ENCODE assay signal across 12 mouse cellular contexts in the genomic region with DNA sequence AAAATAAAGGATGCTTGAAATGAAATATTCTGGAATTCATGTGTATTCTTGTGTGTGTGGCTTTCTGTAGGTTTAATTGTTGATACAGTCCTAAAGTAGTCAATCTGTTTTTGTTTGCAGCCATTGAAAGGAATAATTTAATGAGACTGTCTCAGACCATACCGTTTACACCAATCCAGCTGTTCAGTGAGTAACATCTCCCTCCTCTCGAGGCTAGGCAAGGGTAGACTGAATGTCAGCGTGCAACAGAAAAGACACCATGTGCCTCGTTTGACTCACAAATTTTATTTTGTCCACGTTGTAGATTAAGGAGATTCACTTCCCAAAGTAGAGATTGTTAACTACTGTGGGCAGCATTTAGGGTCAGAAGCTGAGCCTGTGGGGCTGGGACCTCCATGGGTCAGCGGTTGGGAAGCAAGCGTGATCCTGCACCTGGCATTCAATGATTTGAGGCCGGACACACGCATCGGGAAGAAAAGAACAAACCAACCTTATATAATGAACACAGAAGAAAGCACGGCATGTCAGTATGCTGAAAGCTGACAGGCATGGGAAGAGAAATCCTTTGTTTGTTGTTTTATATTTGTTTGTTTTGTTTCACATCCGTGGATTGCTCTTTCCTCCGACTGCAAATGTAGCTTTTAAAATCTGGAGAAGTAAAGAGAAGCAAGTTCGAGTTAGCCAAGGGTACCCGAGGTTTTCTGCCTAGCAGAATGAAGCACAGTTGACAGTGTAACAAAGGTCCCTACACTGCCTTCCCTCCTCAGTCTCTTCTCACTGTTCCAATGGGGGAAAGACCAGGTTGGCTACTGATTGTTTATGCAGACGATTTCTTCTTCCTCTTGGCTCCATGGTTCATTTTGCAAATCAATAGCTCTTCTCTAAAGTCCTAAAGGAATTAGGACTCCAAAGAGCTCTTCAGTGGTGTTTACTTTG.
DNase-seq lines count a peak whose midpoint lies in the region; ATAC-seq and TF ChIP-seq lines count a peak whose summit lies in the region.
"Had no signal": no experiment of that assay in that cellular context is flagged by ENCODE, and none has a peak within 500 bp of the region (broad histone marks: within the 10 kb centered on the region; RNA-seq: fewer than 3 reads in every experiment).

No protein-coding gene starts in this region.

- H3K4me3 ChIP-seq in kidney, embryonic 15.5 days (replicated peaks) = no peak overlapping the region
- no peak overlapping the region for H3K4me3 ChIP-seq in forebrain, postnatal 0 days (ENCODE audit: low read depth, low read length)
- H3K4me3 ChIP-seq in midbrain, embryonic 13.5 days (replicated peaks) = peak overlapping the region; percentile 7; the same call in 1 of the 2 replicates
- no peak overlapping the region for H3K4me3 ChIP-seq in intestine, embryonic 16.5 days (ENCODE audit: low read length)

- H3K9me3 ChIP-seq in kidney, embryonic 15.5 days (replicated peaks) = no peaks in the 10 kb centered on the region
- H3K9me3 ChIP-seq in forebrain, postnatal 0 days (ENCODE audit: low read length) = no peaks in the 10 kb centered on the region
- no peaks in the 10 kb centered on the region for H3K9me3 ChIP-seq in midbrain, embryonic 13.5 days
- H3K9me3 ChIP-seq in intestine, embryonic 16.5 days (ENCODE audit: control insufficient read depth, low read length) = no peaks in the 10 kb centered on the region
- H3K9me3 ChIP-seq: G1E had no signal

- no peaks in the 10 kb centered on the region for H3K27me3 ChIP-seq in kidney, embryonic 15.5 days
- H3K27me3 ChIP-seq in forebrain, postnatal 0 days (ENCODE audit: insufficient read depth, low read length) = no peaks in the 10 kb centered on the region
- H3K27me3 ChIP-seq in midbrain, embryonic 13.5 days = no peaks in the 10 kb centered on the region
- no peaks in the 10 kb centered on the region for H3K27me3 ChIP-seq in intestine, embryonic 16.5 days (replicated peaks; ENCODE audit: control insufficient read depth, insufficient read depth, low read length)

- DNase-seq in kidney, adult 9 months = no peak
- peak; percentile 34 for DNase-seq in forebrain, postnatal 0 days
- peak; percentile 94 for DNase-seq in retina, postnatal 1 day
- DNase-seq in adrenal gland, postnatal 36 days = no peak
- DNase-seq: gastrocnemius, postnatal 36 days; kidney, adult 11 months; spleen, adult 18-20 months had no signal

- 0 out of 2 replicates have a peak, but pooled peaks have one; percentile 49 for ATAC-seq in kidney, embryonic 15.5 days (replicated peaks; ENCODE audit: low FRiP score)
- ATAC-seq in forebrain, postnatal 0 days = peak; percentile 27
- peak; percentile 81 for ATAC-seq in midbrain, embryonic 13.5 days
- ATAC-seq in megakaryocyte progenitor cell, adult 5-6 weeks (replicated peaks; ENCODE audit: poor library complexity) = no peak
- ATAC-seq in intestine, embryonic 16.5 days = no peak

- 50% methylated on average over 16 of the region's 16 CpGs for WGBS in kidney, embryonic 15.5 days
- WGBS in forebrain, postnatal 0 days = 5% methylated on average over 16 of the region's 16 CpGs
- 13% methylated on average over 16 of the region's 16 CpGs for WGBS in midbrain, embryonic 13.5 days
- WGBS in intestine, embryonic 16.5 days = 63% methylated on average over 16 of the region's 16 CpGs

- no peaks in the 10 kb centered on the region for H3K4me1 ChIP-seq in kidney, embryonic 15.5 days
- peaks cover 16% of the 10 kb centered on the region for H3K4me1 ChIP-seq in forebrain, postnatal 0 days (ENCODE audit: insufficient read depth)
- peaks cover 13% of the 10 kb centered on the region for H3K4me1 ChIP-seq in midbrain, embryonic 13.5 days (replicated peaks)
- no peaks in the 10 kb centered on the region for H3K4me1 ChIP-seq in intestine, embryonic 16.5 days (ENCODE audit: control insufficient read depth, insufficient read depth, low read length)

- no peak overlapping the region for H3K4me2 ChIP-seq in kidney, embryonic 15.5 days
- H3K4me2 ChIP-seq in forebrain, postnatal 0 days (ENCODE audit: low read depth) = peak overlapping the region; percentile 31
- H3K4me2 ChIP-seq in midbrain, embryonic 13.5 days (replicated peaks) = peak overlapping the region; percentile 39
- H3K4me2 ChIP-seq in intestine, embryonic 16.5 days (ENCODE audit: low read depth, low read length) = no peak overlapping the region

- TF ChIP-seq CTCF in forebrain, postnatal 0 days (IDR thresholded peaks at IDR 0.05; ENCODE audit: low read depth) = no peak

- no peak overlapping the region for H3K9ac ChIP-seq in kidney, embryonic 15.5 days
- H3K9ac ChIP-seq in forebrain, postnatal 0 days = 0 out of 2 replicates have a peak overlapping the region, but pooled peaks have one; percentile 11
- no peak overlapping the region; the same call in 1 of the 2 replicates for H3K9ac ChIP-seq in midbrain, embryonic 13.5 days (replicated peaks)
- no peak overlapping the region for H3K9ac ChIP-seq in intestine, embryonic 16.5 days (ENCODE audit: low read depth, low read length)

- H3K36me3 ChIP-seq in kidney, embryonic 15.5 days = no peaks in the 10 kb centered on the region
- H3K36me3 ChIP-seq in forebrain, postnatal 0 days (ENCODE audit: insufficient read depth) = no peaks in the 10 kb centered on the region
- no peaks in the 10 kb centered on the region for H3K36me3 ChIP-seq in midbrain, embryonic 13.5 days
- no peaks in the 10 kb centered on the region for H3K36me3 ChIP-seq in intestine, embryonic 16.5 days (ENCODE audit: control insufficient read depth, insufficient read depth, low read length)
- H3K36me3 ChIP-seq: G1E had no signal

- no peak overlapping the region for H3K27ac ChIP-seq in kidney, embryonic 15.5 days
- H3K27ac ChIP-seq in forebrain, postnatal 0 days (ENCODE audit: low read depth, low read length) = peak overlapping the region; percentile 30; the same call in 1 of the 2 replicates
- peak overlapping the region; percentile 31; the same call in 1 of the 2 replicates for H3K27ac ChIP-seq in midbrain, embryonic 13.5 days
- no peak overlapping the region for H3K27ac ChIP-seq in intestine, embryonic 16.5 days (ENCODE audit: low read length)

Comparison
In these comparisons a context has a peak if more than half of its experiments do, and no peak if none do; other contexts are left out.
1. ATAC-seq: peak in kidney, embryonic 15.5 days (single experiment), forebrain, postnatal 0 days (single experiment) and midbrain, embryonic 13.5 days (single experiment); none in megakaryocyte progenitor cell, adult 5-6 weeks (single experiment) and intestine, embryonic 16.5 days (single experiment).
2. H3K27ac ChIP-seq: peak in forebrain, postnatal 0 days (single experiment) and midbrain, embryonic 13.5 days (single experiment); none in kidney, embryonic 15.5 days (single experiment) and intestine, embryonic 16.5 days (single experiment).
3. H3K4me2 ChIP-seq: peak in forebrain, postnatal 0 days (single experiment) and midbrain, embryonic 13.5 days (single experiment); none in kidney, embryonic 15.5 days (single experiment) and intestine, embryonic 16.5 days (single experiment).
4. DNase-seq: peak in forebrain, postnatal 0 days (single experiment) and retina, postnatal 1 day (single experiment); none in kidney, adult 9 months (single experiment) and adrenal gland, postnatal 36 days (0 of 2).